Mouse (Mus musculus) lung, postnatal 0 days (tissue): Measurements from ENCODE around the gene Kdelc2.

Source experiments
- CTCF ChIP-seq: IDR thresholded peaks from 2 replicates; pipeline ENCODE4 v1.5.1; 2016; ENCODE audit warnings: antibody characterized with exemption, mild to moderate bottlenecking
- EP300 ChIP-seq: IDR thresholded peaks from 2 replicates; pipeline ENCODE4 v1.6.1; 2016; ENCODE audit warnings: antibody characterized with exemption, mild to moderate bottlenecking, control low read depth

DNA sequence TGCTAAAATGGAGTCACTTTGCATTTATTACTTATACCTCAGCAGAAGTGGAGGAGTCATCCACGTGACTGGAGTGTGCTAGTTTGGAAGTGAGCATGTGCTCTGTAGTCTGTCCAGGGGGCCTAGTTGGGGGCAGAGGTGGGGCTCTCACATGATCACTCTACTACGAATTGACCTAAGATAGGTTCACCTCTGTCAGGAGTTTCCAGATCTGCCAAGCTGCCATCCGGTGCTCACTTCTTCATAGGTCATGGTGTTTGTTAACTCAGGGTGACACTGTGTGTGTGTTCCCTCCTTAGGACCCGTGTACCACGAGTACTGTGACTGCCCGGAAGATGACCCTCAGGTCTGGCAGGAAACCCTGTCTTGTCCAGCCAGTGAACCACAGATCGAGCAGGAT is 6.3 kb downstream of the Kdelc2 start:
- TF ChIP-seq CTCF (no peak), EP300 (no peak)
